Mouse (Mus musculus): ENCODE measurements around the gene Psmd7. TPM values are rescaled to one million over a fixed set of nuclear protein-coding genes. Genes with fewer than 3 reads are reported as not detected.
A peak's percentile ranks its signal among the peaks of the same experiment; 100 is the strongest.

Psmd7 gene
- polyA plus RNA-seq, 1 experiment from 2014 or later = 247 TPM

DNA sequence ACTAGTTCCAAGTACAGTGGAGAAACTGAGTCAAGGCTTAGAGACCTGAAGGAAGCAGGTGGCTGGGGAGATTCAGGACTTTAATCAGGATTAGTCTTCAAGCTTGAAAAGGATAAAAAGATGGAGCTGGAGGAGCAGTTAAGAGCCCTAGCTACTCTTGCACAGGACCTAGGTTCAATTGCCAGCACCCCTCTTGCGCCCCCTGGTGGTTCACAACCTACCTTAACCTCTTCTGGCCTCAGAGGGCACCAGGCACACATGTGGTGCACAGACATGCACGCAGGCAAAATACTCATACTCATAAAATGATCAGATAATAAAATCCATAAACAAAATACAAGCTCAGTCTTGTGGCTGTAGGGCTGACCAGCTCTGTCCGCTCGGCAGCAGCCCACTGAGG lies 15.8 kb downstream of the Psmd7 start:
- no peaks in the 10 kb centered on the region for H3K27me3 ChIP-seq (replicated peaks; ENCODE audit: control insufficient read depth, insufficient read depth, low read length)
- no peak overlapping the region for H3K4me3 ChIP-seq (ENCODE audit: low read depth, low read length)
- H3K4me1 ChIP-seq (ENCODE audit: control insufficient read depth, insufficient read depth, low read length) = peaks cover 4% of the 10 kb centered on the region; the same call in 1 of the 2 replicates
- no peak overlapping the region for H3K4me2 ChIP-seq (ENCODE audit: low read length)
- no peaks in the 10 kb centered on the region for H3K36me3 ChIP-seq (ENCODE audit: control insufficient read depth, insufficient read depth, low read length)
- H3K27ac ChIP-seq (ENCODE audit: low read depth, low read length) = no peak overlapping the region
- WGBS = 55% methylated on average over 4 of the region's 4 CpGs
- no peak for ATAC-seq
- peak; percentile 52 for DNase-seq (ENCODE audit: low spot score)
- no peak overlapping the region for H3K9ac ChIP-seq (ENCODE audit: low read length)
- no peaks in the 10 kb centered on the region for H3K9me3 ChIP-seq (replicated peaks; ENCODE audit: control insufficient read depth, low read length)

DNA sequence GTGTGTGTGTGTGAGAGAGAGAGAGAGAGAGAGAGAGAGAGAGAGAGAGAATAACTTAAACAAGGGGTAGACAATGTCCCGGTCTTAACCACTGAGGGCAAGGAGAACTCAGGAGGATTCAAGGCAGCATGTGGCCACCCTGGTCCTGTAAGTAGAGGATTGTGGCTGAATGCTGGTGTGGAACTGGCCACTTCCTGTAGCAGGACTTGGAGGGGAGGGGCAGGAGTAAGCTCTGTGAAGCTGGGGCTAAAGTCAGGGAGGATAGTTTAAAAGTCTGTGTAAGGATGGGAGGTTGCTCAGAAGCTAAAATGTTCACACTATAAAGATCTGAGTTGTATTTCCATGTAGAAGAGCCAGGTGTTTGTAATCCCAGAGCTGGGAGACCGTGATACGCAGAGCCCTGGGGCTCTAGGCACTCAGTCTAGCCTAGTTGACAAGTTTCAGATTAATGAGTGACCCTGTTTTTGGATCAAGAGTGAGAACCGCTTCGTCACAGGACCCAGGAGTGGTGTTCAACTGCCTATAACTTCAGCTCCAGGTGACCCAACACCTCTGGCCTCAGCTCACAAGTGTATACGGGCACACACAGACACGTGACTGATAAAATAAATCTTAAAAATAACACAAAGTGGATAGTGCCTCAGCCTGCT lies 16.7 kb downstream of the Psmd7 start:
- H3K9me3 ChIP-seq (replicated peaks; ENCODE audit: control insufficient read depth, low read length) = no peaks in the 10 kb centered on the region
- H3K9ac ChIP-seq (ENCODE audit: low read length) = no peak overlapping the region
- no peaks in the 10 kb centered on the region for H3K36me3 ChIP-seq (ENCODE audit: control insufficient read depth, insufficient read depth, low read length)
- no peak for DNase-seq (ENCODE audit: low spot score)
- no peaks in the 10 kb centered on the region for H3K27me3 ChIP-seq (replicated peaks; ENCODE audit: control insufficient read depth, insufficient read depth, low read length)
- no peak overlapping the region for H3K4me3 ChIP-seq (ENCODE audit: low read depth, low read length)
- 86% methylated on average over 7 of the region's 7 CpGs for WGBS
- no peak overlapping the region for H3K27ac ChIP-seq (ENCODE audit: low read depth, low read length)
- peaks cover 3% of the 10 kb centered on the region; the same call in 1 of the 2 replicates for H3K4me1 ChIP-seq (ENCODE audit: control insufficient read depth, insufficient read depth, low read length)
- ATAC-seq = no peak
- no peak overlapping the region for H3K4me2 ChIP-seq (ENCODE audit: low read length)

DNA sequence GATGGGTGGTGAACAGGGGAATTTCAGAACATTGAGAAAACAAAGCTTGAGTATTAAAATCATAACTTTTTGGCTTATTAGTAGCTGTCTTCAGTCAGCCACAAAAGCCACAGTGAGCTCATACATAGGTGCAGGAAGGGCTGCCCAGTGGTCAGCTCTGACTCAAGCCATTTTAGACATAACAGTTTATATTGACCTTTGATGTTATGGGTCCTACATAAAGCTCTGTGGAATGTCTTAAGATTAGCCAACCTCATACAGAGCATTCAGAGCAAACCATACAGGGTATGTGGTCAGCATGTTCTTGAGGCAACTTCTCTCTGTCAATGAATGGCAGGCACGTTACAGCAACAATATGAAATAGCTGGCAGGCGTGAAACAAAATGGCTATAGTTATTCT lies 17.2 kb downstream of the Psmd7 start:
- Histone ChIP-seq H3K9me3 (replicated peaks; ENCODE audit: control insufficient read depth, low read length) (no peaks in the 10 kb centered on the region), H3K4me1 (ENCODE audit: control insufficient read depth, insufficient read depth, low read length) (no peaks in the 10 kb centered on the region), H3K27me3 (replicated peaks; ENCODE audit: control insufficient read depth, insufficient read depth, low read length) (no peaks in the 10 kb centered on the region), H3K4me2 (ENCODE audit: low read length) (no peak overlapping the region), H3K9ac (ENCODE audit: low read length) (no peak overlapping the region), H3K4me3 (ENCODE audit: low read depth, low read length) (no peak overlapping the region), H3K27ac (ENCODE audit: low read depth, low read length) (no peak overlapping the region), H3K36me3 (ENCODE audit: control insufficient read depth, insufficient read depth, low read length) (no peaks in the 10 kb centered on the region)
- DNase-seq (ENCODE audit: low spot score) = no peak
- no peak for ATAC-seq
- WGBS = 84% methylated on average over 2 of the region's 2 CpGs

DNA sequence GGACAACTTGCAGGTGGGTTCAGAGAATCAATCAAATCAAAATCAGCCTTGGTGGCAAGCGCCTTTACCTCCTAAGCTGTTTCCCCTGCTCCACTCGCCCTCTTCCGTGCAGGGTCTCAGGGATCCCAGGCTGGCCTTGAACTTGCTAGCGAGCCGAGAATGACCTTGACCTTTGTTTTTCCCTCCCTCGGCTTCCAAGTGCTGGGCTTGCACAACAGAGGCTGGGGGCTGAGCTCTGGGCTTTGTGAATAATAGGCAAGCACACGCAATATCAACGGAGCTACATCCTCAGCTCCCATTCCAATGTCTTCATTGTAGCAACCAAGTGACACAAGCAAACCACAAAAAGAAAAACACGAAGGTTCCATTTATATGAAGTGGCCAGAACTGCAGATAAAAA lies 26.1 kb downstream of the Psmd7 start:
- DNase-seq (ENCODE audit: low spot score) = no peak
- Histone ChIP-seq H3K27ac (ENCODE audit: low read depth, low read length) (no peak overlapping the region), H3K9ac (ENCODE audit: low read length) (no peak overlapping the region), H3K9me3 (replicated peaks; ENCODE audit: control insufficient read depth, low read length) (no peaks in the 10 kb centered on the region), H3K4me3 (ENCODE audit: low read depth, low read length) (no peak overlapping the region), H3K27me3 (replicated peaks; ENCODE audit: control insufficient read depth, insufficient read depth, low read length) (no peaks in the 10 kb centered on the region), H3K4me1 (ENCODE audit: control insufficient read depth, insufficient read depth, low read length) (no peaks in the 10 kb centered on the region), H3K4me2 (ENCODE audit: low read length) (no peak overlapping the region), H3K36me3 (ENCODE audit: control insufficient read depth, insufficient read depth, low read length) (peaks cover 5% of the 10 kb centered on the region; the same call in 1 of the 2 replicates)
- no peak for ATAC-seq
- 79% methylated on average over 9 of the region's 9 CpGs for WGBS

DNA sequence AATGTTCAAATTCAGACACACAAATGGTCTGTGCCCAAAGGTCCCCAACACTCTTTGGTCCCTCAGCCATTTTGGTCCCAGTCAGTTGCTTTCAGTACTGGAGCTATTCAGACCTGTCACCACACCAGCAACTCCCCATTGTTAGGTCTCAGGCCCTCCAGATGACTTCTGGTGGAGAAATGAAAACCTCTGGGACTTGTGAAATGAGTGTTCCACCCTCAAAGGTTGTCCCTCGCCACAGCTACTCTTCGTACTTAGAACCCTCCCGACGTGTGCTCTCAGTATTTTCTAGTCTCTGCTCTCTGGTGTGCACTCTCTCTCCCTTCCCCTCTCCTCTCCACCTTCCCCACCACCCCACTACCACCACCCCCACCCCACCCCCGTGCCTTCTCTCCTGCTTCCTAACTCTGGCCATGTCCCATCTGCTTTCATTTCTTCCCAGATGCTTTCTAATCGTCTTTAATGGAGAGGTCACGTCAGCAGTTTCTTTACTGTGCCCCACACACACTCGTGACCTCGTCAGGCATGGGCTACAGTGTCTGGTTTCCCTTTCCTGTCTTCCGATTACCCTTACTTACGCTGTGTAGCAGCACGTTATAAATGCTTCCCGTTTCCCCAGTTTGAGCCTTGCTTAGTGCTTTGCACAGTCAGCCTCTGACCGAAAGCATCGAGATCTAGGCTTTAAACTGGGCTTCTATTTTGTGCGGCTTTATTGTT lies 27.3 kb downstream of the Psmd7 start:
- no peak for DNase-seq (ENCODE audit: low spot score)
- 72% methylated on average over 16 of the region's 16 CpGs for WGBS
- no peak for ATAC-seq

DNA sequence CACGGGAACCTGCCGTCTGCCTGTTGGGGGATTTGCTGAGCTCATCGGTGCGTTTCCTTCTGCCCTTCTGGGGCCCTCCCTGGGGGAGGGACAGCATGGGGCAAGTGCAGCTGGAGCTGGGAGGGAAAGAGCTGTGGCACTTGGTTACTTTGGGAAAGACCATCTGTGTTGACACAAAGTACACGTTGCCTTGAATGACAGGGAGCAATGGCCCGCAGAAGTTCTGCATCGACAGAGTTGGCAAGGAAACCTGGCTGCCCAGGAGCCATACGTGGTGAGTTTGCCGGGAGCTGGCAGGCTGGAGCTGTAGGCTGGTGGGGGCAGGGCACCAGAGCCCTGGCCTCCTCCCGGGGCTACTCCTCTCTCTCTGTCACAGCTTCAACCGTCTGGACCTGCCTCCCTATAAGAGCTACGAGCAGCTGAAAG lies 31.7 kb downstream of the Psmd7 start:
- peak; percentile 41 for DNase-seq (ENCODE audit: low spot score)
- WGBS = 58% methylated on average over 12 of the region's 12 CpGs

More for the DNA sequence above, 27.3 kb downstream of the Psmd7 start:
- H3K27me3 ChIP-seq (replicated peaks; ENCODE audit: control insufficient read depth, insufficient read depth, low read length) = no peaks in the 10 kb centered on the region
- H3K4me2 ChIP-seq (ENCODE audit: low read length) = no peak overlapping the region
- H3K4me3 ChIP-seq (ENCODE audit: low read depth, low read length) = no peak overlapping the region
- H3K27ac ChIP-seq (ENCODE audit: low read depth, low read length) = no peak overlapping the region
- H3K9me3 ChIP-seq (replicated peaks; ENCODE audit: control insufficient read depth, low read length) = no peaks in the 10 kb centered on the region
- no peak overlapping the region for H3K9ac ChIP-seq (ENCODE audit: low read length)
- no peaks in the 10 kb centered on the region for H3K4me1 ChIP-seq (ENCODE audit: control insufficient read depth, insufficient read depth, low read length)
- H3K36me3 ChIP-seq (ENCODE audit: control insufficient read depth, insufficient read depth, low read length) = peaks cover 9% of the 10 kb centered on the region; the same call in 1 of the 2 replicates

DNA sequence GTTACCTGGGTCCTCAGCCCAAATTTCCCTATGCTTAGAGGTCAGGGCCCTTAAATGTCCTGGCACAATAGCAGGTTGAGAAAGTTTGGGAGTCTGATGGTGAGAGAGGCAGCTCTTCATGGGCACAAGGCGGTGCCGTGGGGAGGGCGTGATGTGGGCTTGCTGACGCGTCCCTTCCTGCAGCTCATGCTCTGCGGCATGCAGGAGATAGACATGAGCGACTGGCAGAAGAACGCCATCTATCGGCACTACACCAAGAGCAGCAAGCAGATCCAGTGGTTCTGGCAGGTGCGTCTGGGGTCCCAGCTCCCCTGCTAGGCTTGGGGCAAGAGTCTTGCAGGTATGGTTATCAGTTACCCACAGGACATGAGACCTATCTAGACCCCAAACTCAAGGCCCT lies 33.0 kb downstream of the Psmd7 start:
- Histone ChIP-seq H3K4me2 (ENCODE audit: low read length) (no peak overlapping the region), H3K27me3 (replicated peaks; ENCODE audit: control insufficient read depth, insufficient read depth, low read length) (no peaks in the 10 kb centered on the region), H3K9ac (ENCODE audit: low read length) (no peak overlapping the region), H3K4me3 (ENCODE audit: low read depth, low read length) (no peak overlapping the region), H3K36me3 (ENCODE audit: control insufficient read depth, insufficient read depth, low read length) (peaks cover 24% of the 10 kb centered on the region), H3K9me3 (replicated peaks; ENCODE audit: control insufficient read depth, low read length) (no peaks in the 10 kb centered on the region), H3K27ac (ENCODE audit: low read depth, low read length) (no peak overlapping the region), H3K4me1 (ENCODE audit: control insufficient read depth, insufficient read depth, low read length) (no peaks in the 10 kb centered on the region)
- WGBS = 92% methylated on average over 10 of the region's 10 CpGs
- ATAC-seq (no peak), DNase-seq (ENCODE audit: low spot score) (no peak)

More for the DNA sequence above, 31.7 kb downstream of the Psmd7 start:
- H3K27me3 ChIP-seq (replicated peaks; ENCODE audit: control insufficient read depth, insufficient read depth, low read length) = no peaks in the 10 kb centered on the region
- no peak overlapping the region for H3K4me3 ChIP-seq (ENCODE audit: low read depth, low read length)
- ATAC-seq = no peak
- no peak overlapping the region for H3K27ac ChIP-seq (ENCODE audit: low read depth, low read length)
- H3K36me3 ChIP-seq (ENCODE audit: control insufficient read depth, insufficient read depth, low read length) = peaks cover 22% of the 10 kb centered on the region
- no peaks in the 10 kb centered on the region for H3K4me1 ChIP-seq (ENCODE audit: control insufficient read depth, insufficient read depth, low read length)
- no peak overlapping the region for H3K4me2 ChIP-seq (ENCODE audit: low read length)
- no peak overlapping the region for H3K9ac ChIP-seq (ENCODE audit: low read length)
- no peaks in the 10 kb centered on the region for H3K9me3 ChIP-seq (replicated peaks; ENCODE audit: control insufficient read depth, low read length)

DNA sequence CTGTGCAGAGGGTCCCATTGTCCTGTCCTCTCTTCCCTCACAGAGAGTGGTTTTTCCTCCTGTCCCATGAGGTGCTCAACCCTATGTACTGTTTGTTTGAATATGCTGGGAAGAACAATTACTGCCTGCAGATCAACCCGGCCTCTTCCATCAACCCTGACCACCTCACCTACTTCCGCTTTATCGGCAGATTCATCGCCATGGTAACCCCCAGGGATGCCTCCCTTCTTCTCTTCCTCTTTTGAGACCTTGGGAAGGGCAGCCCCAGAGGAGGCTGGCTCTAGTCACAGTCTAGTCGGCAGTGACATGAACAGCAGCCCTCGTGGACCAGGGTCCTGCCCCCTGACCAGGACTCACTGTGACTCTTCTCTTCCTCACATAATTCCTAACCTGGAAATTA lies 36.0 kb downstream of the Psmd7 start:
- no peak for DNase-seq (ENCODE audit: low spot score)

DNA sequence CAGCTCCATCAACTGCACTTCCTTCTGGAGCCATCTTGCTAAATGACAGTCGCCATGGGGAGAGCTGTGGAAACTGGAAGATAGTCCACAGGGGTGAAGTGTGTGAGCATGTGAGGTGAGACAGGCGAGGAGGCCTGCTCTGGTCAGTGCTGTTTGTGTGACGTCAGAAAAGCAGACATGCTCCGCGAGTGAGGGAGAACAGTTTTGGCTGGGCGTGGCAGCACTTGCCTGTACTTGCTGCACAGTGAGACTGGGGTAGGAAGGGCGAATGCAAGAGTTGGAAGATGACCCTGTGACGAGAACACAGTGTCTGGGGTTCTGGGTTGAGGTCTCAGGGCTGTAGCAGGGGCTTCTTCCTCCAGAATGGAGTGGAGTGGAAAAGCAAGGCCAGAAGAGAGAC lies 41.4 kb downstream of the Psmd7 start:
- no peaks in the 10 kb centered on the region for H3K9me3 ChIP-seq (replicated peaks; ENCODE audit: control insufficient read depth, low read length)
- H3K4me3 ChIP-seq (ENCODE audit: low read depth, low read length) = no peak overlapping the region
- no peak overlapping the region for H3K4me2 ChIP-seq (ENCODE audit: low read length)
- ATAC-seq (no peak), DNase-seq (ENCODE audit: low spot score) (no peak)
- no peaks in the 10 kb centered on the region for H3K4me1 ChIP-seq (ENCODE audit: control insufficient read depth, insufficient read depth, low read length)
- H3K27ac ChIP-seq (ENCODE audit: low read depth, low read length) = no peak overlapping the region
- H3K27me3 ChIP-seq (replicated peaks; ENCODE audit: control insufficient read depth, insufficient read depth, low read length) = no peaks in the 10 kb centered on the region
- 91% methylated on average over 8 of the region's 8 CpGs for WGBS
- H3K36me3 ChIP-seq (ENCODE audit: control insufficient read depth, insufficient read depth, low read length) = peaks cover 33% of the 10 kb centered on the region
- no peak overlapping the region for H3K9ac ChIP-seq (ENCODE audit: low read length)

More for the DNA sequence above, 36.0 kb downstream of the Psmd7 start:
- no peaks in the 10 kb centered on the region for H3K4me1 ChIP-seq (ENCODE audit: control insufficient read depth, insufficient read depth, low read length)
- no peak for ATAC-seq
- H3K27ac ChIP-seq (ENCODE audit: low read depth, low read length) = no peak overlapping the region
- H3K27me3 ChIP-seq (replicated peaks; ENCODE audit: control insufficient read depth, insufficient read depth, low read length) = no peaks in the 10 kb centered on the region
- no peak overlapping the region for H3K4me3 ChIP-seq (ENCODE audit: low read depth, low read length)
- peaks cover 28% of the 10 kb centered on the region for H3K36me3 ChIP-seq (ENCODE audit: control insufficient read depth, insufficient read depth, low read length)
- no peak overlapping the region for H3K9ac ChIP-seq (ENCODE audit: low read length)
- WGBS = 40% methylated on average over 6 of the region's 6 CpGs
- H3K9me3 ChIP-seq (replicated peaks; ENCODE audit: control insufficient read depth, low read length) = no peaks in the 10 kb centered on the region
- H3K4me2 ChIP-seq (ENCODE audit: low read length) = no peak overlapping the region
